Mouse (Mus musculus): Measurements from ENCODE around the gene Rpa1.
A peak's percentile ranks its signal among the peaks of the same experiment; 100 is the strongest.
"Not testable (repeated sequence)": the region's sequence is repeated elsewhere in the genome, so short reads cannot be mapped to it uniquely, and the experiment has no call there.

Gene Rpa1

DNA sequence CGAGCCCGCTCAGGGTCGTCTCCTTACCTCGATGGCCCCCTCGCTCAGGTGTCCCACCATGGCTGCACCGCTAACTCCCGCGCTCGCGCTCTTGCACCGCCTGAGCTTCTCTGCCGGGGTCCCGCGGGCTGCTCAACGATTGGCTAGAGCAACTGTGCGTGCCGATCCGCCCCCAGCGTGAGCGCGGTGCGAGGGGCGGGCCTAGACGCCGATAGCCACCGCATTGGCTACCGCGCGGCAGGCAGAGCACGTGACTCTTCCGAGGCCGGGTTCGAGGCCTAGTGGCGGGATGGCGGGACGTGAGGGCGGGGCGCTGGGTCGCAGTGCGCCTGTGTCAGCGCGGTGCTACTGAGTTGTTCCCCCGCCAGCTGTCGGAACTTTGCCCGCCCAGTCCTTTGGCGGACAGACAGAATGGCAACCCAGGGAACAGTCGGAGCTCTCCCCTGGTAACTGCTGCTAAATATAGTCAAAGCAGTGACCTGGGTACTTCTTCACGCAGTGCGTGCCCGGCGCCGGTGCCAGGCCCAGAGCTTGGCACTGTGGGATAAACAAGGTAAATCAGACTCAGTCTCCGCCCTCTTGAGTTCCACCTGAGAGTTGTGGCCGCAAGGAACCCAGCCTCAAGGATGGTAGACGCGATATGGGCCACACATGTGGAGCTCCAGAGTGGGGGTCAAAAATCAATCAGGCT lies at the start of gene Rpa1, which contains the start of gene Smyd4:
Rpa1 (minus strand) TSS at position 126 of the 691 bp plus-strand sequence.
Smyd4 (plus strand) TSS at position 235 of the 691 bp plus-strand sequence.
- peak; percentile 95 for DNase-seq (ENCODE audit: low read depth)

DNA sequence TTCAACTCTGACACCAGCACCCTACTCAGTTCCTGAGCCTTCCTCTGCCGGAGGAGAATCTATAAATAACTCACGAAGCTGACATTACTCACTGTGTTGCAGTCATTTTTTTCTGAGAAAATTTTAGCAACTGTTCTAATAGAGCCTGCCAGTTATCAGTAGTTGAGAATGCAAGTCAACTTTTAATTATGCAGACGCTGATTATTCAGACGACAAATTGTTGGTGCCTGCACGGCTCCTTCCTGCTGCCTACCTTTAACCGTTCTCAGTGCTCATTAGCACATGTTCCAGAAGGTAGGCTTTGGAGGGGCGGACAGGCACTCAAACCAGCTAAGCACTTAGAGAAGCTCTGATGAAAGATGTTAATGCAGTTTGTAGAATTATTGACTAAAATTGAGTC lies 49.3 kb upstream of the Rpa1 start:
- no peak for DNase-seq (ENCODE audit: low read depth)

DNA sequence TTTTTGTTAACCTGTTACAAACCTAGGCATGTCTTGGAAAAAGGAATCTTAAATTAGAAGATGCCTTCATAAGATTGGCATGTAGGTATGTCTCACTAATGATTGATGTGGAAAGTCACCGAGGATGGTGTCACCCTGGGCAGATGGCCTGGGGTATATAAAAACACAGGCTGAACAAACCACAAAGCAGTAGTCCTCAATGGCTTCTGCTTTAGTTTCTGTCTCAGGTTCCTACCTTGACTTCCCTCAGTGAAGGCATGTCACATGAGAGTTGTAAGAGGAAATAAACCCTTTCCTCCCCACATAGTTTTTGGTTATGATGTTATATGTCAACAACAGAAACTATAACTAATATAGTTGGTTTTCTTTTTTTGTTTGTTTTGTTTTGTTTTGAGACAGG lies 47.5 kb upstream of the Rpa1 start:
- no peak for DNase-seq (ENCODE audit: low read depth)

DNA sequence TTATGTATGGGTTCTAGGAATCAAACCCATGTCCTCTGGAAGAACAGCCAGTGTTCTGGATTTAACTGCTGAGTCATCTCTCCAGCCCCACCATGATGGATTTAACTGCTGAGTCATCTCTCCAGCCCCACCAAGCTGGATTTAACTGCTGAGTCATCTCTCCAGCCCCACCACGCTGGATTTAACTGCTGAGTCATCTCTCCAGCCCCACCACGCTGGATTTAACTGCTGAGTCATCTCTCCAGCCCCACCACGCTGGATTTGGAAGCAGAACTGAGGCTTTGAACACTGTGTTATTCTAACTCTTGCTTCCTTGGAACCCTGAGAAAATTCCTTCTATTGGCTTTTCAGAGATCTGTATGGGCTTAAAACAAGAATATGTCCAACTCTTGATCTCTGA lies 35.4 kb upstream of the Rpa1 start:
- DNase-seq (ENCODE audit: low read depth) = peak; percentile 79

DNA sequence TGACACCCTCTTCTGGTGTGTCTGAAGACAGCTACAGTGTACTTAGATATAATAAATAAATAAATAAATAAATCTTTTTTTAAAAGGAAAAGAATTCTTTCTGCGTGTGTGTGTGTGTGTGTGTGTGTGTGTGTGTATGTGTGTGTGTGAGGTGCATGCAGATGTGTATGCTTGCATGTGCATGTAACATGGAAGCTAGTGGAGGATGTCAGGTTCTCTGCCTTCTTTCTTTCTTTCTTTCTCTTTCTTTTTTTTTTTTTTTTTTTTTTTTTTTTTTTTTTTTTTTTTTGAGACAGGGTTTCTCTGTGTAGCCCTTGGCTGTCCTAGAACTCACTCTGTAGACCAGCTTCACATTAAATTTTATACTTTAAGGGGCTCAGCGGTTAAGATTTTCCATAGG lies 30.7 kb upstream of the Rpa1 start:
- not testable (repeated sequence) for DNase-seq (ENCODE audit: low read depth)

DNA sequence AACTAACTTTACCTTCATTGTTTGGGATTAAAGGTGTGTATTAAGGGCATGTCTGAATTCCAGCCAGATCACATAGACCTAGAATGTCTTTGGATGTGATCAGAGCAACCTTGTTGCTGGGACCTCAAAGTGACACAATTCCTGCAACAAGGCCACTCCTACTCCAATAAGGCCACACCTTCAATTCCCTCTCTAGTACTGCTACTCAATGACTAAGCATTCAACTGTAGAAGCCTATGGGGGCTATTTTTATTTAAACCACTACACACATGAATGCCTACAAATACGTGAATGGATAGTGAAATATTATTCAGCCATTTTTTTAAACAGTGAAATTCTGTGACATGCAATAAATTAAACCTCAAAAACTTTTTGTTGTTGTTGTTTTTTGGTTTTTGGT lies 29.0 kb upstream of the Rpa1 start:
- peak; percentile 69 for DNase-seq (ENCODE audit: low read depth)

DNA sequence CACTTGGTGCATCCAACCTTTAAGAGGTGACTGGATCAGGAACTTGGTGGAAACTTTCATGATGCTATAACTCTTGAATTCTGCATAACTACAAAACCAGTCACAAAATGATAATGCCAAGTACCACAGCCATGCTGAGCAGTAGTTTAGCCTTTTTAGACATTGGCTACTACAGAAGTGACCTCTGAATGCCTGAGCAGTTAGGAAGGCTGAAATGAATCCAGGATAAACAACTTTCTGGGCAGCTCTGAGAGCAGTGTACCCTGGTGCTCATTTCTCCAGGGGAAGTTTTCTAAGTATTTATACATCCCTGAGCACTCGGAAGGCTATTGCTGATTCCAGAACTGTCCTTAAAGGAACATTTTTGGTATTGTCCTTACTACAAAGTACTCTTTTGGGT lies 7.4 kb upstream of the Rpa1 start:
- no peak for DNase-seq (ENCODE audit: low read depth)

DNA sequence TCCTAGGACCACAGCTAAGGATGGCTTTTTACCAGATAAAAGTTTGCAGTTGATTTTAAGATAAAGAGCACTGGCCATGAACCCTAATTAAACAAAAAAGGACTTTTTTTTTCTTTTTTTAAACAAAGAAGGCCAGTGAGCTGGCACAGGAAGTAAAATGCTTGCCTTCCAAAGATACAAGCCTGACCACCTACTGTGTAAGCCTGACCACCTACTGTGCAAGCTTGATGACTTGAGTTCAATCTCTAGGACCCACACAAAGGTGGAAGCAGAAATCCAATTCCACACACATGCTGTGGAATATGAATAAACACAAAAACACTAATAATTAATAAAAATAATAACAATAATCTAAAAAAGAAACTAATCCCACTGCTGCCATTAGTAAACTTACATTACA lies 3.1 kb upstream of the Rpa1 start:
- DNase-seq (ENCODE audit: low read depth) = no peak

DNA sequence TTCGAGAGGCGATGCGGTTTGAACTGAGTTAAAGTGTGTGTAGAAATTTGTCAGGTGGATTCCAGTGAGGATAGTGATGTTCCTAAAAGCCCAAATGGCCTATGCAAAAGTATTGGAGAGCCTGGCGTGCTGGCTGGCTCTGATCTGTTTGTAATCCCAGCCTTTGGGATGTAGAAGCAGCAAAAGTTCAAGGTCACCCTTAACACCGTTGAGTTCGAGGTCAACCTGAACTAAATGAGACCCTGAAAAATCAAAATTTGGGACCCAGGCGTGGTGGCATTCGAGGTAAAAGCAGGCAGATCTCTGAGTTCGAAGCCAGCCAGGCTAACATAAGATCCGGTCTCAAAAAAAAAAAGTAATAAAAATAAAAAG lies 752 bp upstream of the Rpa1 start:
- DNase-seq (ENCODE audit: low read depth) = no peak

DNA sequence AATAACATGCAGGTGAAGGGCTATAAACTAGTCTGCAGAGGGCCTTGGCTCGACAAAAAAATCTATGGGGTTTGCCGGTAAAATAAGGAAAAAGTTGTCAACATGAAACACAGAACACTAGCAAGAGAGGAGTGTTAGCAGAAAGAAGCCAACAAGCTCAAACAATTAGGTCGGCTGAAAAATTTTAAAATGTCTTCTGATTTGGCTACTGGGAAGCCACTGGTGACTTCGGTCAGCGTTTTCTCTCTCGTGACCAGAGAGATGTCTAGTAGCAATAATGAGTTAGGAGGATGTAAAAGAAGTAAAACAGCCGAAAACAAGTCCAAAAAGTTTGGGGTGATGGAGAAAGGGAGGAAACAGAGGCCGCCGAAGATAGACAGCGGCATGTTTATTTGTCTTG lies 528 bp downstream of the Rpa1 start:
- DNase-seq (ENCODE audit: low read depth) = peak; percentile 38

DNA sequence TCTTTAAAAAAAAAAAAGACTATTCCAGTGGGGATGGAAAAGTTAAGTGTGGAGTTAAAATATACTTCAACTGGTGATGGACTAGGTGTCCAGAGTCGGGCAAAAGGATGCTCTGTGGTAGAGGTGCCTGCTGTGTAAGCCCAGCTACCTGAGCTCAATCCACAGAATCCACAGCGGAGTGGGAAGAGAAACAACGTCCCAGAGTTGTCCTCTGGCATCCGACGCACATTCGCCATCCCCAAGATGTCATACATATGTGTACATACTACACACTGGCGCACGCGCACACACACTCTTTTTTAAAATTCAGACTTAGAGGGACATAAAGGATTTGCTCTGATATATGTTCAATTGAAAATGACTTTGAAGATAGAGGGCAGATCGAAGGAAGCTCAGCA lies 937 bp downstream of the Rpa1 start:
- peak; percentile 48 for DNase-seq (ENCODE audit: low read depth)

DNA sequence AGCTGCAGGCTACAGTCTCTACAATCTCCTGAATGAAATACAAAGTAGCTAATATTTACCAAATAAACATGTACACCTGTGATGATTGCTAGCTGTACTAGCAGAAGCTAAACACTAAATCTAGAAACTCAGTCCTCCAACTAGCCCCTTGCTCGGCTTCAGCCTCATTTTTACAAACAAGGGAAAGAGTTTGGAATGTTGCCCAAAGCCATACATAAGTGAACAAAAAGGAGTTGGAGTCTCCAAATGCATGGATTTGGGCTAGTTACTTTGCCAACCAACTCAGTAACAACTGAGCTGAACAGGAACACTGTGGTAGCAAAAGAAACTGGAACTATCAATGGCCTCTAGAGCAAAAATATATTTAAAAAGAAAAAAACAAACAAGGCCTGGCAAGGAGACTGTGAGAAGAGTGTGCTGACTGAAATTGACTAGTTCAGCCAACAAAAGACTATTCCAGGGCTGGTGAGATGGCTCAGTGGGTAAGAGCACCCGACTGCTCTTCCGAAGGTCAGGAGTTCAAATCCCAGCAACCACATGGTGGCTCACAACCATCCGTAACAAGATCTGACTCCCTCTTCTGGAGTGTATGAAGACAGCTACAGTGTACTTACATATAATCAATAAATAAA lies 1.5 kb downstream of the Rpa1 start:
- DNase-seq (ENCODE audit: low read depth) = no peak

DNA sequence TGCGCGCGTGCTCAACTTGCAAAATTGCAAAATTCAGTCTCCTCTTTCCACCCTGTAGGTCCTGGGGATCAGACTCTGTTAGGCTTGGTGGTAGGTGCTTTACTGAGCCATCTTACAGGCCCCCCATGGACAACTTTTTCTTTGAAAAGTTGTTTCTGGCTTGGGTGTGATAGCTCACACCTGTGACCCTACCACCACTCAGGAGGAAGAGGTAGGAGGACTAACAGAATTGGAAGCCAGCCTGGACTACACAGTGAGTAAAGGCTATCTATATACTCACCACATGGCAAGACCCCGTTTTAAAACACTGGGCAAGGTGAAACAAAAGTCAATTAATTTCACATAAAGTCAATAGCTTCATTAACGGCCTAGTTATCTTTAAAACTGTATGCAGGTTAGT lies 3.4 kb downstream of the Rpa1 start:
- DNase-seq (ENCODE audit: low read depth) = no peak

DNA sequence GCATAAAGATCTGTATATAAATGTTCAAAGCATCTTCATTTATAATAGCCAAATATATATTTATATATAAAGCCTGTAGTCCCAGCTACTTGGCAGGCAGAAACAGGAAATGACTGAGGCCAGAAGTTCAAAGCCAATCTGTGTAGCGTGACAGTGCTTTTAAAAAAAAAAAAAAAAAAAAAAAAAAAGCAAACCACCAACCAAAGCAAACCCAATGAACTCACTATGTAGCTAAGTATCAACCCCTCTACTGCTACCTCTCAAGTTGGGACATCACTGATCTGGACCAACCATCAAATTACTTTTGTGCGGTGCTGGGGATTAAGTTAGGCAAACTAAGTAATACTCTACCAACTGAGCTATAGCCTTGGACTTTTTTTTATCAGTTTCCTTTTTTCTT lies 4.0 kb downstream of the Rpa1 start:
- DNase-seq (ENCODE audit: low read depth) = peak; percentile 73

DNA sequence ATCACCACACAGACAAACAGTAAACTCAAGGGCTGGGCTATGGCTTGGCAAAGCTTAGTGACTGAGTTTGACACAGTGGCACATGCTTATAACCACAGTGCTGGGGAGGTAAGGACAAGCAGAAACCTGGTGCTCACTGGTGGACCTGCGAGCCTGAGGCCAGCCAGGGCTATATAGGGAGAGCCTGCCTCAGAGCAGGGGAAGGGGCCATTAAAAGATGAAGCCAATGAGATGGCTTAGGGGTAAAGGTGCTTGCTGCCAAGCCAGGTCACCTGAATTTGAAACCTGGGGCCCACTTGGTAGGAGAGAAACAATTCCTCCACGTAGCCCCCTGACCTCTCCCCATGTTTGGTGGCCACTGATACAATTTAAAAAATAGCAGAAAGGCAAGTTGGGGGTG lies 5.0 kb downstream of the Rpa1 start:
- DNase-seq (ENCODE audit: low read depth) = no peak

DNA sequence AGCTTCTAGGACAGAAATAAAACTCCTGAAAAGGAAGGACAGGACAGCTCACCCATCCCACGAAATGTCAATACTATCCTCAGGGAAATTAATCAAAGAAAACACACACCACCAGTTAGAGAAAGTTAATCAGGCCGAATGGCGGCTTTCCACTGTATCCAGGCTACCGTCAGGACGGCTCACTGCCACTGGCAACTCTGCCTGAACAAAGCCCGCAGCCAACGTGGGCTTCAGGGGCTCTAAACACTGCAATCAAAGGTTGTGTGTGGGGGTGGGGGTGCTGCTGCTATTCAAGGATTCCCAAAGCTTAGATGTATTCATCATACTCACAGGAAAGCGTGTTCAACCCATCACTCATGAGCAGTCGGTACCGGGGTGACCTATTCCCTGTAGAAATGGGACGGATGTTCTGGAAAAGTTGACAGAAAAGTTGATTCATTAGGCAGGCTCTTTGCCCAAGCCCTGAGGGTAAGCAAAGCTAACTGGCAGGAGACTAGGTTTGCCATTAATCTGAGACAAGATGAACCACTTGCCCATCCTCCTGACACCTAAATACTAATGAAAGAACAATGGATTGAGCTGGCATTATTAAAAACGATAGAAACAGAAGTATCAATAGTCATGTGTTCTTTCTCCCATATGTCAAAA lies 7.3 kb downstream of the Rpa1 start:
- no peak for DNase-seq (ENCODE audit: low read depth)

DNA sequence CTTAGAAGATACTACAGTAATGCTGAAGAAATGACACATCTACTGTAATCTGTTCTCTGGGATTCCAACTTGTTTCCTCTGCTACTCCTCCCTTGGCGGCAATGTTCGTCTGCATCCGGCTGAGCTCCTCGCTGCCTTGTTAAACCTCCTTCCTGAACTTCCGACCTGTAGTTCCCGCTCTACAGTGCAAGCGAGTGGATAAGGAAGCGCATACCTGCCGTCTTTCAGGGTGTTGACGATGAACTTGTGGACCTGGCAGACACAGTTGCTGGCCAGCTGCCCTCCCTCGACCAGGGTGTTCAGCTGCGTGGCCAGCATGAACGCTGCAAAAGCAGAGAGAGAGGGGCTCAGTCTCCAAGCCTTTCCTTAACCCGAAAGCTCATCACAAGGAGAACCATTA lies 8.0 kb downstream of the Rpa1 start:
- DNase-seq (ENCODE audit: low read depth) = no peak

DNA sequence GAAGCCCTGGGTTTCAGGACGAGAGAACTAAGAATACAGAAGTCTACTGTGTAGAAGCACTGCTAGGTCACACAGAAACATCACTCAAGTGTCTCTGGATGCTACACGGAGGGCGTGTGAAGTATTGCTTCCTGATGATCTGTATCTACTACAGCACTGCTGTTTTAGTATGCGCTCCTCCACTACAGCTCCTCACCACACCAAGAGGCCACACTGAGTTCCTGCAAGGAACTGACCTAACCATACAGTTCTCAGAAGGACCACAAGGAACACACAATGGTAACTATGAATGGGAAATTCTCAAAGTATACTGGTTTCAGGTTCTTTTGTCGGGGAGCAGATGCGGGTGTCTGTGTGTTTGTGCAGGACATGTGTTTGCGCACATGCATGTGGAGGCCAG lies 10.9 kb downstream of the Rpa1 start:
- DNase-seq (ENCODE audit: low read depth) = peak; percentile 75

DNA sequence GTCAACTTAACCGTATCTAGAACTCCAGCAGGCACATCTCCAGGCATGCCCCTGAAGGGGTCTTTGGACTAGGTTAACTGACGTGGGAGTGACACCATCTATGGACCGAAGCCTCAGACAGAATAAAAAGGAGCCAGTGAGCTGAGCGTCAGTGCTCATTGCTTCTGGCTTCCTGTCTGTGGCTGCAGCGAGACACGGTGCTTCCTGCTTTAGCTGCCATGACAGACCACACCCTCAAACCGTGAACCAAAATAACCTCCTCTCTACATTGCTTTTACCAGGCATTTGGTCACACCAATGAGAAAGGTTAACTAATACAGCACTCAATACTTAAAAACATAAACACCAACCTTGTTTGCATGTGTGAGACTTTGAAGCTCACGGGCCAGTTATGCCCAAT lies 11.4 kb downstream of the Rpa1 start:
- DNase-seq (ENCODE audit: low read depth) = peak; percentile 84

DNA sequence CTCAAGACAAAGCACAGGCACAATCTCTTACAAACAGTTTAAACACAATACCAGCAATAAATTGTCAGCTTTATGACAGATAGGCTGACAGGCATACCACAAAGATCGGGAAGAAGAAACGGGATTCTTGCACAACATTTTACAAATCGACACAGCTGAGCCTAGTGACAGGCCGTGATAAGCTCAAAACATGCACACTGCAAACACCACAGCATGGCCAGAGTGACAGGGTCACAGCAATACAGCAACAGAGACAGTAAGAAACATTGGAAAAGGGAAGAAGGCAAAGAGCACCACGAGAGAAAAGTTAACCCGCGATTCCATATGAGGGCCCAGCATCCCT lies 22.2 kb downstream of the Rpa1 start:
- no peak for DNase-seq (ENCODE audit: low read depth)

DNA sequence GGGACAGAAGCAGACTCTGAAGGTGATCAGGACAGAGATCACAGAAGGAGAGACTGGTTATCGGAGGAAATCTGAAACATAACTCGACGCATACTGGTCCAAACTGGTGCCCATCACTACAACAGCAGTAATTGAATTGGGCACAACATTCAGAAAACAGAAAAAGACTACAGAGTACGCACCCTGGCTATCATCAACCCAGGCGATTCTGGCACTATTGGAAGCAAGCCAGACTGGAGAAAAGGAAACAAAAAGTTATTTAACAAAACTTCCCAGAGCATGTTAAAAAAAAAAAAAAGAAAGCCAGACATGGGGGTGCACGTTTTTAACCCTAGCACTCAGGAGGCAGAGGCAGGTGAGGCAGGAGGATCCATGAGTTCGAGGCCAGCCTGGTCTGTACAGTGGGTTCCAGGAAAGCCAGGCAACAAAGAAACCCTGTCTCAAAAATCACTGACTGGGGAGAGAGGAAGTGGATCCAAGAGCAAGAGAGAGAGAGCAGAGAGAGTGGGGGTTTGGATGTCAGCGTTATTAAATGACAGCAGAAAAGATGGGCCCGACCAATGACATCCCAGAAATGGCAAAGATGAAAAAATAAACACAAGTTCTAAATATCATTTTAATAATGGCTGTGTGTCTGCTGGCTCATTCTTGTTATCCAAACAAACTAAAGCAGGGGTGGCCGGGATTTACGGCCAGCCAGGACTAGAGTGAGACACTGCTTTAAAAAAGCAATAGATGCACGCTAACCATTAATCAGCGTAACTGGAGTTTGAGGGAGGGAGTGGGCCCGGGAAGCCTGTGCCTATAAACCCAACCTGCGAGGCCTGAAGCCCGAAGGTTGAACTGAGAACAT lies 22.8 kb downstream of the Rpa1 start:
- DNase-seq (ENCODE audit: low read depth) = no peak

DNA sequence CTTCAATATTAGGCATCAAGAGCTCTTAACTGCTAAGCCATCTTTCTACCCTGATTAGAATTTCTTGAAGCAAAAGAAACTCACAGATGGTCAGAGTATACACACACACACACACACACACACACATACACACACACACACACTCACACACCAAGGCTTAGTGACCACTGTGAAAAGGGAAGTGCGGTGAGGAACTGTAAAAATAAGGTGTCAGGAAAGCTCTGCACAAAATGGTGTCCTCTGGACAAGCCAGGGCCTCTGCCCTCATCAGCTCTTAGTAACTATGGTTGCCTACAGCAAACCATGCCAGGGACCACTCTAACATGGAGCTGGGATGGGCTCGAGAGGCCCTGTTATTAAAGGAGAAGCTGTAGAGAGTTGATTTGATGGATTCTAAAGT lies 23.7 kb downstream of the Rpa1 start:
- peak; percentile 57 for DNase-seq (ENCODE audit: low read depth)

DNA sequence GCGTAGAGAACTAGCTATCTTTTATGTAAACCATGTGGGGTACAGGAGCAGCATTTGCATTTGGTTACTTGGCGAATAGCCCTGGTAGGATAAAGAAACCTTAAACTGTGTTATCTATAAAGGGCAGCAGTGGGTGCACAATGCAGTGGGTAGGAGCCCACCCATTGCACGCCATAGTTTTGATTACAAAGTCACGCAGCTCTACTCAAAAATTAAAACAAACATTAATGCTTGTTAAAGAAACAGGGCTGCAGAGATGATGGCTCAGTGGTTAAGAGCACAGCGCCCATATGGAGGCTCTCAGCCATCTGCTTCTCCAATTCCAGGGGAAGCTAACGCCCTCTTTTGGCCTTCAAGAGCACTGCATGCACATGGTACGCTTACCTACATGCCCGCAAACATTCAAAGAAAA lies 24.8 kb downstream of the Rpa1 start:
- no peak for DNase-seq (ENCODE audit: low read depth)
